Mouse (Mus musculus) stomach, postnatal 0 days (tissue): ENCODE results near the gene Zfp953. TPM values are rescaled to one million over a fixed set of nuclear protein-coding genes. Genes with fewer than 3 reads are reported as not detected.

Experiments
- ATAC-seq: fragments of 200-750 bp; cut with Nextera tagmentation; 2 replicates; pipeline ENCODE4 v1.8.0; 2017; ENCODE audit not compliant: low FRiP score, low TSS enrichment
- DNase-seq: peaks from one replicate; pipeline ENCODE4 v3.0.0-alpha.2; 2016; ENCODE audit warnings: low spot score
- H3K27ac ChIP-seq: fragments of 300-500 bp; sonication (generic); replicated peaks from 2 replicates; pipeline ENCODE4 v1.5.1; 2014; ENCODE audit warnings: mild to moderate bottlenecking, control low read depth
- H3K27me3 ChIP-seq: fragments of 300-500 bp; sonication (generic); 2 replicates; pipeline ENCODE4 v1.6.1; 2014; ENCODE audit warnings: low read length; ENCODE audit not compliant: control insufficient read depth, insufficient read depth
- H3K36me3 ChIP-seq: fragments of 300-500 bp; sonication (generic); 2 replicates; pipeline ENCODE4 v1.6.1; 2014; ENCODE audit warnings: low read length, mixed read lengths; ENCODE audit not compliant: control insufficient read depth, insufficient read depth
- H3K4me1 ChIP-seq: fragments of 300-500 bp; sonication (generic); replicated peaks from 2 replicates; pipeline ENCODE4 v1.6.1; 2014; ENCODE audit warnings: antibody characterized with exemption; ENCODE audit not compliant: control insufficient read depth, insufficient read depth
- H3K4me2 ChIP-seq: fragments of 300-500 bp; sonication (generic); replicated peaks from 2 replicates; pipeline ENCODE4 v1.6.1; 2014; ENCODE audit warnings: low read depth, mild to moderate bottlenecking, control low read depth, moderate library complexity
- H3K4me3 ChIP-seq: fragments of 300-500 bp; sonication (generic); 2 replicates; pipeline ENCODE4 v1.5.1; 2014; ENCODE audit warnings: low read depth, low read length, control low read depth
- H3K9ac ChIP-seq: fragments of 300-500 bp; sonication (generic); 2 replicates; pipeline ENCODE4 v1.6.1; 2014; ENCODE audit warnings: mild to moderate bottlenecking, low read length, control low read depth, mixed read lengths
- H3K9me3 ChIP-seq: fragments of 300-500 bp; sonication (generic); 2 replicates; pipeline ENCODE4 v1.6.1; 2016; ENCODE audit warnings: low read length; ENCODE audit not compliant: control insufficient read depth
- CTCF ChIP-seq: IDR thresholded peaks from 2 replicates; pipeline ENCODE4 v1.5.1; 2016; ENCODE audit warnings: antibody characterized with exemption, low read depth, mild to moderate bottlenecking, moderate library complexity
- EP300 ChIP-seq: optimal IDR thresholded peaks from 2 replicates; pipeline ENCODE3; 2016; ENCODE audit warnings: antibody characterized with exemption
- WGBS: fragments of 180-500 bp; shearing (Covaris S2); extraction: QIAGEN DNeasy Blood & Tissue Kit; methylation state at CpG from one replicate; pipeline ENCODE4 v1.1.7; 2014; 5-methylcytosine and 5-hydroxymethylcytosine counted together
- polyA plus RNA-seq: library from polyadenylated mRNA; unstranded; fragments of >200 nt; fragmentation: Nextera tagmentation; extraction: Ambion mirVana; gene quantifications from 2 replicates; pipeline ENCODE4 v1.2.1, GENCODE M21; 2015

The Zfp953 gene
- polyA plus RNA-seq, 1 experiment from 2014 or later, result 0.61 TPM

- no peak overlapping the region for H3K27ac ChIP-seq
- DNase-seq (no peak), ATAC-seq (no peak)
- no peaks in the 10 kb centered on the region for H3K4me1 ChIP-seq
- TF ChIP-seq CTCF (no peak), EP300 (no peak)
- H3K4me2 ChIP-seq, result no peak overlapping the region
- WGBS, result 83% methylated on average over 2 of the region's 2 CpGs
- H3K9me3 ChIP-seq, result no peaks in the 10 kb centered on the region
- H3K36me3 ChIP-seq, result 0 out of 2 replicates have a peak, but pooled peaks cover 3% of the 10 kb centered on the region
- H3K27me3 ChIP-seq, result no peaks in the 10 kb centered on the region
- H3K4me3 ChIP-seq, result no peak overlapping the region
- H3K9ac ChIP-seq, result no peak overlapping the region
Observed at GRCm38 (mm10) chr13:67343422-67343821, 17.0 kb downstream of the Zfp953 start.

GRCm38 (mm10) chr13:67332877-67333276, 27.5 kb downstream of the Zfp953 start:
- TF ChIP-seq EP300, result no peak
- TF ChIP-seq CTCF, result peak; percentile 16; the same call in 1 of the 2 replicates
- 66% methylated on average over 1 of the region's 1 CpGs for WGBS
- no peak; the same call in 1 of the 2 replicates for ATAC-seq

GRCm38 (mm10) chr13:67332019-67332724, 28.2 kb downstream of the Zfp953 start, which contains the start of gene Zfp595:
Gene Zfp595, minus strand, starts transcription at chr13:67332570.
- H3K4me3 ChIP-seq, result peak within 1 kb of the TSS; percentile 56
- no peaks in the 10 kb centered on the region for H3K9me3 ChIP-seq
- H3K27me3 ChIP-seq, result no peaks in the 10 kb centered on the region
- H3K36me3 ChIP-seq, result no peaks in the 10 kb centered on the region
- TF ChIP-seq CTCF, result peak; percentile 79
- no peak for TF ChIP-seq EP300
- ATAC-seq (peak; percentile 97), DNase-seq (peak; percentile 85)
- peak within 1 kb of the TSS; percentile 62 for H3K9ac ChIP-seq
- WGBS, result 6% methylated on average over 17 of the region's 17 CpGs
- H3K4me2 ChIP-seq, result peak within 1 kb of the TSS; percentile 69
- H3K27ac ChIP-seq, result peak within 1 kb of the TSS; percentile 69
- H3K4me1 ChIP-seq, result 0 out of 2 replicates have a peak, but pooled peaks cover 2% of the 10 kb centered on the region

More at GRCm38 (mm10) chr13:67332877-67333276, 27.5 kb downstream of the Zfp953 start:
- peak overlapping the region; percentile 62 for H3K9ac ChIP-seq
- H3K4me1 ChIP-seq, result 0 out of 2 replicates have a peak, but pooled peaks cover 2% of the 10 kb centered on the region
- H3K4me3 ChIP-seq, result peak overlapping the region; percentile 56
- peak overlapping the region; percentile 69 for H3K27ac ChIP-seq
- H3K36me3 ChIP-seq, result no peaks in the 10 kb centered on the region
- H3K4me2 ChIP-seq, result peak overlapping the region; percentile 69
- no peaks in the 10 kb centered on the region for H3K9me3 ChIP-seq
- no peak for DNase-seq
- H3K27me3 ChIP-seq, result no peaks in the 10 kb centered on the region

- 15% methylated on average over 5 of the region's 5 CpGs for WGBS
- 0 out of 2 replicates have a peak overlapping the region, but pooled peaks have one; percentile 31 for H3K9ac ChIP-seq
- peak overlapping the region; percentile 66 for H3K4me3 ChIP-seq
- TF ChIP-seq CTCF, result no peak
- no peak for TF ChIP-seq EP300
- no peaks in the 10 kb centered on the region for H3K9me3 ChIP-seq
- peak overlapping the region; percentile 70 for H3K4me2 ChIP-seq
- H3K4me1 ChIP-seq, result no peaks in the 10 kb centered on the region
- DNase-seq, result no peak
- no peaks in the 10 kb centered on the region for H3K27me3 ChIP-seq
- H3K36me3 ChIP-seq, result no peaks in the 10 kb centered on the region
- ATAC-seq, result peak; percentile 49
- no peak overlapping the region for H3K27ac ChIP-seq
Observed at GRCm38 (mm10) chr13:67306718-67307117, 53.7 kb downstream of the Zfp953 start.

- WGBS, result 6% methylated on average over 16 of the region's 16 CpGs
- H3K9me3 ChIP-seq, result no peaks in the 10 kb centered on the region
- H3K27me3 ChIP-seq, result no peaks in the 10 kb centered on the region
- no peak within 1 kb of the TSS for H3K27ac ChIP-seq
- H3K4me3 ChIP-seq, result peak within 1 kb of the TSS; percentile 66
- TF ChIP-seq CTCF (no peak), EP300 (no peak)
- no peaks in the 10 kb centered on the region for H3K36me3 ChIP-seq
- DNase-seq (peak; percentile 84), ATAC-seq (peak; percentile 98)
- peak within 1 kb of the TSS; percentile 70 for H3K4me2 ChIP-seq
- H3K4me1 ChIP-seq, result no peaks in the 10 kb centered on the region
- H3K9ac ChIP-seq, result peak within 1 kb of the TSS; percentile 64
Observed at GRCm38 (mm10) chr13:67305822-67306672, 54.4 kb downstream of the Zfp953 start, which contains the start of gene Zfp457. Gene Zfp457, minus strand, starts transcription at chr13:67306485.

Other genes with a start within 250 kb of the Zfp953 start
- 0.06 and 0.10 TPM in 2 replicates for gene Rslcan18, start 244.3 kb downstream of the Zfp953 start, polyA plus RNA-seq
- gene Zfp759, start 238.9 kb downstream of the Zfp953 start, polyA plus RNA-seq, result 0.65 and 0.76 TPM in 2 replicates
- 4.1 and 4.2 TPM in 2 replicates for gene Rsl1, start 187.4 kb downstream of the Zfp953 start, polyA plus RNA-seq
- 0.68 and 0.82 TPM in 2 replicates for gene Zfp455, start 166.1 kb downstream of the Zfp953 start, polyA plus RNA-seq
- gene Zfp458, start 82.1 kb downstream of the Zfp953 start, polyA plus RNA-seq, result 0.64 and 0.68 TPM in 2 replicates
- gene Zfp457, start 54.1 kb downstream of the Zfp953 start, polyA plus RNA-seq, result 0.58 and 0.70 TPM in 2 replicates
- 1.1 and 1.2 TPM in 2 replicates for gene Zfp595, start 28.0 kb downstream of the Zfp953 start, polyA plus RNA-seq
- not detected in 2 replicates for gene Gm28044, start 69 bp downstream of the Zfp953 start, polyA plus RNA-seq
- gene Gm28041, start 15.1 kb upstream of the Zfp953 start, polyA plus RNA-seq, result 0.44 and 0.47 TPM in 2 replicates
- 0.97 and 1.0 TPM in 2 replicates for gene Zfp456, start 15.2 kb upstream of the Zfp953 start, polyA plus RNA-seq
- gene Zfp429, start 39.2 kb upstream of the Zfp953 start, polyA plus RNA-seq, result 4.1 and 4.8 TPM in 2 replicates
- 1.3 and 1.5 TPM in 2 replicates for gene Zfp459, start 60.8 kb upstream of the Zfp953 start, polyA plus RNA-seq
- 4.6 and 4.7 TPM in 2 replicates for gene Zfp874a, start 91.0 kb upstream of the Zfp953 start, polyA plus RNA-seq
- gene Zfp874b, start 123.7 kb upstream of the Zfp953 start, polyA plus RNA-seq, result 1.9 and 2.4 TPM in 2 replicates
- 5.6 and 5.8 TPM in 2 replicates for gene Zfp58, start 139.9 kb upstream of the Zfp953 start, polyA plus RNA-seq
- gene Gm26965, start 165.5 kb upstream of the Zfp953 start, polyA plus RNA-seq, result not detected in 2 replicates
- 27.4 and 29.3 TPM in 2 replicates for gene Zfp87, start 165.6 kb upstream of the Zfp953 start, polyA plus RNA-seq
- gene Zfp748, start 193.2 kb upstream of the Zfp953 start, polyA plus RNA-seq, result 3.8 and 4.1 TPM in 2 replicates
- gene Zfp729b, start 249.1 kb upstream of the Zfp953 start, polyA plus RNA-seq, result 1.6 and 1.9 TPM in 2 replicates